Mouse (Mus musculus) c-Kit-positive CD71-positive TER-119-positive erythroid progenitor cells, embryonic 14.5 days (primary cell): ENCODE results near the gene Pde3b.
"Not testable (repeated sequence)": the region's sequence is repeated elsewhere in the genome, so short reads cannot be mapped to it uniquely, and the experiment has no call there.

ENCODE experiments used
- DNase-seq: peaks from one replicate; pipeline ENCODE4 v3.0.0-alpha.2; 2013; ENCODE audit warnings: low spot score

Pde3b gene

DNA sequence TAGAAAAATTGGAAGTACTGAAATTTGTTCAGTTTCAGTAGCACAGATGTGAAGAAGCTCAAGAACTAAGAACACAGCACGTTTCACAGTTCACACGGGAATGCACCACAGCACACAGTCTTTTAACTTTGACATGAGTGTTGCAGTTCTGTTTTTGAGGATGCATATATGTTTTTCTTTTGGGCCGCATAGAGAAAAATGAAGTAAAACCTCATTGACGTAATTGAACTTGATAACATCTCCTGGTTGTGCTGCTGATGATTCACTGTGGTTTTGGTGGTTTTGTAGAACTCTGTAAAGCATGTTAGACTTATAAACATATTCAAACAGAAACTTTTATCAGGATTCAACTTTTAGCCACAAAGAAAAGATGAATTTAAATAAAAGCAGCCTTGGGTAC is 64.7 kb downstream of the Pde3b start:
- peak; percentile 45 for DNase-seq

DNA sequence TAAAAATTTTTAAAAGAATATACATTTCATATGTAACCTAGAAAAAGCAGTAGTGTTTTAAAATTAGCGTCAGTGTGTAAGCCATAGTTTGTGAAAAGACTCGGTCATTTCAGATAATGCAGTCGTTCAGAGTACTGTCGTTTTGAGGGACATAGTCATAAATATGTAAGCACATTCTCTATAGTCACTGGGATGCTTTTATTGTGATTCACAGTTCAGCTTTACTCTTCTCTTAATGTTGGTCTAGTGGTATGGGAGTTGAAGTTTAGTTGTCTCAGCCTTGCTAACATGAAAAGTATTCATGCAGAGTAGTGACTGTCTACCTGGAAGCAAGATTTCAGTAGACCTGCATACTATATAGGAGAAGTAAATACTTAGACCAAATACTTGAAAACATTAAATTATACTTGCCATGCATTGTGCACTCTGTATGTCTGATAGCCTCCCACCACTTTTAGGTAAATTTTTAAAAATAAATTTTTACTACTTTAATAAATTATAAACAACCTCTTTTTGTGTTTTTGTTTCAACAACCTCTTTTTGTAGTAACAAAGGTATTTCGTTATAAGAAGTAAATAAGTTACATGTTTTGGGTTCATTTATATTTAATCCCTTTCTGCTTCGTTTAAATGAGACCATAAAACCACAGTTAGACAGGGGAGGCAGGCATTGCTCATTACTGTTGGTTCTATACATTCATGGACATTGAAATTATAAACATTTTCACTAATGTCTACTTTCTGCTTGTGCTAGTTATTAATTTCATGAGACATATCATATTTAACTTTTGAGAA is 65.3 kb downstream of the Pde3b start:
- no peak for DNase-seq

DNA sequence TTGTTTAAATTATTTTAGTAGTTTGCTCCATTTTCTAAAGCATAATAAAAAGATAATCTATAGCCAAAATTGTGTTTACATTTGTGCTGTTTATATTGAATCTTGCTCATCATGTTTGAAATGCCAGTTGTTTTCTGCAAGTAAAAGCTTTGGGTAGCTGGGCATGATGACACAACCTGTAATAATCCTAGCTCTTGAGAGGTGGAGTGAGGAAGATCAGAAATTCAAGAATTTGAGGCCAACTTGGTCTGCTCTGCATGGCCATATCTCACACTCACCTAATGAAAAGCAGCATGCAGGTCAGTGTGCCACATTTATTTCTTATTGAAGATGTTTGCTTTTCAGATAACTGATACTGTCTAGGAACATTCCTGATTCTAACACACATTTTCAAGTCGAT is 65.9 kb downstream of the Pde3b start:
- DNase-seq = no peak

DNA sequence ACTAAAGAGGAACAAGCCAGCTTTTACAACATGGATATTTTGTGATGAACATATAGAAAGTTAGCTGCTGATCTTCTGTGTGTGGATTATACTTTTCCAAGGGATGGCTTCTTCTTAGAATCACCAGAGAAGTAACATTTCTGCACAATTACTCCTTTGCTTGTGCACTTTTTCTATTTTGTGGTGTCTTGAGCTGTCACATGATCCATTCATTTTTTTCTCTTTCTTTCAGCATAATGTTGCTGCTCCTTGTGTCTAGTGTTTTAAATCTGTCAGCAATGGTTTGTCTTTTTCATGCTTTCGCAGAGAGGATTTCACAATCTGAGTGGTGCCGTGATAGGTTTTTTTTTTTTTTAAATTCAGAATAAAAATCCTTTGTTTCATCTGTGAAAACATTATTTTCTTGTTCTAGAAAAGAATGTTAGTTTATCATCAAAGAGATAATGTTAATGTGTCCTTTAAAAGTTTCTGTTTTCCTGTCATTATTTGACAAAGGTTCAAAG is 66.4 kb downstream of the Pde3b start:
- no peak for DNase-seq

- no peak for DNase-seq
These were observed 77.5 kb downstream of the Pde3b start for GRCm38 (mm10) chr7:114492540-114492939.

DNA sequence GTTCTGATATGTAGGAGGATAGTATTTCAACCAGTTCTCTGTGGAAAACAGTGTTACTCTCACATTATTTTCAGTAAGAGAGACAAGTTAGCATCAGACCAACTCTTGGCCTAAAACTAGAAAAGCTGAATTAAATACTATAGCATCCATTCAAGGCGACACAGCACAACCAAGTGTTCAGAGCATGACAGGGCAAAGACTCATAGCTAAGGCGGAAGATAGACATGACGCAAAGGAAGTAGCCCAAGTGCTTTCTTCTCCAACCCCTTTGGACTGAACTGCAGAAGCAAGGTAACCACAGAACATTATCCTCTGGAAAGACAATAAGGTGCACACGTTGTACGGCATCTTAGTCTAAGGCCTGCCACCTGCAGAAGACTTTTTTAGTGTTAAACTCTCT is 79.0 kb downstream of the Pde3b start:
- no peak for DNase-seq

DNA sequence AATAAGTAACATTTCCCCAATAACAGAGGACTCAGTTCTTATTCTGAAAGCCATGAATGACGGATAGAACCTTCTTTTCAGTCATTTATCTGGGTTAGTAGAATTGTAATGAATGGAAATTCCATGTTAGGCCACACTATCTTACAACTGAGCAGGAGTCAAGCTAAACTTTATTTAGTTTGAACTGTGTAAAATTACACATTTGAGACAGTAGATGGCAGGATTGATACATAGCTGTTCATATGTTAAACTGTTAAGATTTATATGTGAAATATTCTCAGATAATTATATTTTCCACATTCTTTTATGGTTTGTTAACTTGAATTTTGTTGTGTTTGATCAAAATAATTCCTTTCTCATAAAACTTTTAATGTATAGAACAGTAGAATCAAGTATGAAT is 84.2 kb downstream of the Pde3b start:
- DNase-seq = no peak

DNA sequence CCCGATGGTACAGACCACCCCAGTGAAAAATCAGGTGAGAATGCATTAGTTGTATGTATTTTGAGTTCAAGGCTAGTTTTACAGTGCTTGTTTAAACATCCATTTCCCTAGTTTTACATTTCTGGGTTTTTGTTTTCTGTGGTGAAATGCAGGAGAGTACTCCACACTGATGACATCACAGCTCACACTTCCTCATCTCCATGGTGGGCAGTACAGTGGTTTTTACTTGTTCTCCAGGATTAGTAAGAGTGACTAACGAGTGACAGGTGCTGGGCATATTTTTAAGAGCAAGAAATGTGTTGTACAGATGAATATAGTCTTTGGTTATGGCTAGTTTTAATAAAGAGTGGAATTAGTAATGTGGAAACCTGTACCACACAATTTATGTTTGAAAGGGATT is 93.8 kb downstream of the Pde3b start:
- no peak for DNase-seq

- DNase-seq = no peak
These were observed 105.0 kb downstream of the Pde3b start for GRCm38 (mm10) chr7:114520122-114520521.

DNA sequence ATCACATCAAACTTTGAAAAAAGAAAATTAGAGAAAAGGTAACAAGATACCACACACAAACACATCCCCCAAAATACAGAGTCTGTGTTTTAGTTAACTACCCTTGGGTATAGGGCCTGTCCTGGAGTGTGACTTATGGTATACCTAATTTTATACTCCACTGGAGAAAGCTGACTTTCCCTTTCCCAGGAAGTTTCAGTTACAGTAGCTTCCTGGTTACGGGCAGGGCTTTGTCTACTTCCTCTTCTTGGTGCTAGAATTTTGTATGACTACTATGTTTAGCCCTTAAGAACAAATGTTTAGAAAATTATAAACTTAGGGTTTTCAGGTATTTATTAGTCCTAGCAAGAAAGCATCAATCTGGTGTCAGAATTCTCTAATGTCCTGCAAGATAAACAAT is 111.2 kb downstream of the Pde3b start:
- DNase-seq = no peak

DNA sequence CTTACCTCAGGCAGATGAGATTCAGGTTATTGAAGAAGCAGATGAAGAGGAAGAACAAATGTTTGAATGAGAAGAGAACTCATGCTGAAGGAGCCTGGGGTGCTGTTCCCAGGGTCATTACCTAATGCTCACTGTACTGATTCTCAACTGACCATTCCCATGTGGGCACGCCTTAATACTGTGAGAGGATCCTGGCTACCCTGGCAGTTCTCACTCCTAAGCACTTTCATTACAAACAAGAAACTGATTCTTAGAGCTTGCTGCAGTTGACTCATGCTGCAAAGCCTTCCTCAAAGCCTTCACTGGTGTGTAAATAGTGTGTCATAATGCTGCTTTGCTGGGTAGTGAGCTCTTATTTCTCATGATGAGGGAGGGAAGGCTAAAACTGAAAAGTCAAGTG is 121.1 kb downstream of the Pde3b start:
- no peak for DNase-seq

DNA sequence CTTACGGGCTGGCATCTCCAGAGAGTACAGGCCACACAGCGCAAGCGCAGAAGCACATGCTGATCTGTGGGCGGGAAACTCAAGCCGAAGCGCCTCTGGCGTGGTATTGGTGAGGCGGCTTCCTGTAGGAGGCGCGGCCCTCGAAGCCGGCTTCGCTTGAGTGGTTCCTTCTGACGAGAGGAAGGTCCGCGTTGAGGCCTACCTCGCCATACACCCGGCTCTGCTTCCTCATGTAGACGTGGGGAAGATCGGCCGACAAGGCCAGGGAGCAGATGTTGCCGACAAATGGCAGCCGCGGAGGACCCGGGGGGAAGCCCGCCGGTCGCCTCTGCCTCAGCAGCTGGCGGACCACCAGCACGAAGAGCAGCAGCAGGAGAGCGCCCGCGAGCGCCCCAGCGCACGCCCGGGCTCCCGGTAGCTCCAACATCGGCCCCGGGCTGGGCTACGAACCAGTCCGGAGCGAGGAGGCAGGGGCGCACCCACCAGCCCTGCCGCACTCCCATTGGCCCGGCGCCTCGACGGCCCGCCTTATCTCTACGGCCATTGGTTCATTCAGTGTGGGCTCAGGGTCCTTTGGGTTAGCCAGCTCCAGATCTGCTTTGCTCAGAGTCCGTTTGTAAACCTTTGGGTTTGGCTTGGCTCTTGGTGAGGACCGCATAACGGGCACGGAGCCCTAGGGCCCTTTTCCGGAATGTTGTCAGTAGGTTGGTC is 147.6 kb downstream of the Pde3b start, which contains the start of gene Cyp2r1:
Gene Cyp2r1, minus strand, starts transcription at position 442 of the 711 bp plus-strand sequence.
- peak; percentile 46 for DNase-seq

- not testable (repeated sequence) for DNase-seq
These were observed 158.8 kb downstream of the Pde3b start for GRCm38 (mm10) chr7:114573866-114574265.

GRCm38 (mm10) chr7:114576931-114577330 is 161.8 kb downstream of the Pde3b start:
- no peak for DNase-seq

DNA sequence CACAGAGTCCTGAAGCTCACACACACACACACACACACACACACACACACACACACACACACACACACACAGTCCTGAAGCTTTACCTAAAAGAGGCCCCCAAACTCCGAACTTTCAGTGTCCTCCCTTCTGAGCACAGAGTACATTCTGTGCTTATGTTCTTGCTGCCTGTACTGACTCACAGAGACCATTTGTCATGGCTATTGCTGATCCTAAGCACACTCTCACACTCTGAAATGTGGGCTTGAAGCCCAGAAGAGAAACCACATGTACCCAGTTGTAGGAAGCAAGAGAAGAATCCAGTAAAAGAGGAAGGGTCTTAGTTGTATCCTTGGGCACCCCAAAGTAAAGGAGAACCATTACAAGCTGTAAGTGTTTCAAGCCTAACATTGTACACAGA is 162.6 kb downstream of the Pde3b start:
- DNase-seq = no peak

- DNase-seq = peak; percentile 9
These were observed 165.3 kb downstream of the Pde3b start for GRCm38 (mm10) chr7:114580426-114580825.

- DNase-seq = no peak
These were observed 166.1 kb downstream of the Pde3b start for GRCm38 (mm10) chr7:114581200-114581599.

DNA sequence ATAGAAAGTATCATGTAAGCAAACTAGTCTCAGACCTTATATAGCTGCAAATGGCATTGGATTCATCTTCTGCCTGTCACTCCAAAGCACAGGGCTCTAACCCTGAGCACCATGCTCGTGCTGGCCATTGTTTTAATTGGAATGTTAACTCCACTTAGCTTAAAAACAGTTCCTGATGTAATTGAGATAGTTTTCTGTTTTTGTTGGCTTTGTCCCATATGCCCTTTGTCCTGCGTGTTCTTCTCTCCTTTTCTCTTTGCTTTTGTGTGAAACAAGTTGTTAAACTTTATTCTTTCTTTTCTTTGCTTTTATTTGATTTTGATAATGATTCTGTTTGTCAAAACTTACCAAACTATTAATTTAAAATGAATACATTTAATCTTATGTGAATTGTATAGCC is 167.4 kb downstream of the Pde3b start:
- DNase-seq = no peak
